Mouse (Mus musculus) R1 (cell line): ENCODE results near the gene H6pd.

ENCODE experiments used
- DNase-seq: peaks from one replicate; pipeline ENCODE4 v3.0.0-alpha.2; 2018; ENCODE audit warnings: low read depth, low spot score

The H6pd gene

DNA sequence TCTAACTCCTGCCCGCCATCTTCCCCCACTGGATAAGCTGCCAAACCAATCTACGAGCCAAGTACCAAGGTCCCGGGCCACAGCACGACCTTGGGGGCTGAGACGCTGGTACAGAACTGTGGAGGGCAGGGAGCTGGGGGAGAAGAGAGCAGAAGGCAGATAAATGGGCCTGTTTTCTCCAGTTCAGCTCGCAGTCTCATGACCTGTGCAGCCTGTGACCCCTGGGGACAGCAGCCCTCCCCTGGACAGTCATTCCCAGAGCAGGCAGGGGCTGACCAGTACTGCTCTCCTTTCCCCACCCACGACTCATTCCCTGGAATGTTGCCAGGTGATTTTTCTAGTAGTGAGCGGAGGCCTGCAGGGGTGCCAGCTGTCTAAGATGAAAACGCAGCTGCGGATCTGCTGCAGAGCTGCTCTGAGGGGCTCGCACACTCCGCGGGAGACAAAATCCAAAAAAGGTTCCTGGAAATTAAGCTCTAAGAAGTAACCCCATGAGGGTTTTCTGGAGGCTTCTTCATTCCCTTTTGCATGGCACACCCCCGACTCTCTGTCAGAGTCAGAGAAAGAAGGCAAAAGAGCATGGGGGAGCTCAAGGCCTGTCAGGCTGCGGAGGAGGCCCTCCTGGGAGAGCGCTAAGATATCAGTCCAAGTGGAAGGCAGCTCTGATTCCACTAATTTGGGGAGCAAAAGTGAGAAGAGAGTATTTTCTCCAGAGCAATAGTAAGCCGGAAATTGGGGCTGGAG lies 30.9 kb downstream of the H6pd start:
- DNase-seq, result no peak

DNA sequence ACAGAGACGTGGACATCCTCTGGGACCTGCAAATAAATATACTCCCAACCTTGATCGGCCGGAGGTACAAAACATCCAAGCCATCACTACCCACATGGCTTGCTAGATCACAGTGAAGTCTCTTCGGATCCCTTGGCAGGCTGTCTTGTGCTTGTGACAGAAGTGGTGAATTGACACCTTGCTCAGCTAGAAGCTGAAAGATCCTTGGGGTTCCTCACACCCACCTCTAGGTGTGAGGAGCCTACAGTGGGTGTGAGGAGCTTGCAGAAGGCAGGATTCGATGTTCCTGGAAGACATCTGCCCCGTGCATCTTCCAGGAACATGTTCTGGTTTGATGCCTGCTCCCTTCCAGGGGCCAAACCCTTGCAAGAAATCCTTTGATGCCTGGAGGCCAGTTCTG lies 31.6 kb downstream of the H6pd start:
- DNase-seq, result no peak

DNA sequence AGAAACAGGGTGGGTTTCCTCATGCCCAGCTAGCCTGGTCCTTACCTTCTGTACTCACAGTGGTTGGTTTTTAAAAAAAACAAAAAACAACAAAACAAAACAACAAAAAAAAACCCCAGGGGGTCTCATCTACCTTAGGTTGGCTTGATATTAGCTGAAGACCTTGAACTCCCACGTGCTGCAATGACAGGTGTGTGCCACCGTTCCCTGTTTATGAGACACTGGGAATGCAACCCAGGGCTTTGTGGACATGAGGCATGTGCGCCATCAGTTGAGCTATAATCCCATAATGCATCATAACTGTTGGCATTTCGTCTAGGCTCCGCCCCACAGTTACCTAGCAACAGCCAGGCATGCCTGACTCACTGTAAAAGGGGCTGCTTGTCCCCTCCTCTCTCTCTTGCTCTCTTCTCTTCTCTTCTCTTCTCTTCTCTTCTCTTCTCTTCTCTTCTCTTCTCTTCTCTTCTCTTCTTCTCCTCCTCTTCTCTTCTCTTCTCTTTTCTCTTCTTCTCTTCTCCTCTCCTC lies 33.0 kb downstream of the H6pd start:
- peak; percentile 71 for DNase-seq

DNA sequence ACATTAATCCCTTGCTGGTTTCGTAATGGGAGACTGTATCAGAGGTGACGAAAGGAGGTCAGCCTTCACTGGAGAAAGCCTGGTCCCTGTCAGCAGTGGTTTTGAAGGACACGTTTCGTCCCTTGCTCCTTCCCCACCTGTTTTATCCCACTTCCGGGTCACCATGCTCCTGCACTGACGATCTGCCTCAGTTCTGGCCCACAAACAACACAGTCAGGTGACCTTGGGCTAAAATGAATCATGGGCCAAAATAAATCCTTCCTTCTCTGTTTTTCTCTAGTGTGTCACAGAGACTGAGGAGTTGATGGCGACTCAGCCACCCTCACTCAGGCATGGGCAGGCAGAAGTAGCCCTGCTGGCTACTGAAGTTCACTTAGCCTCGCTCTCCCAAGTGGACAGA lies 33.5 kb downstream of the H6pd start:
- DNase-seq, result no peak

DNA sequence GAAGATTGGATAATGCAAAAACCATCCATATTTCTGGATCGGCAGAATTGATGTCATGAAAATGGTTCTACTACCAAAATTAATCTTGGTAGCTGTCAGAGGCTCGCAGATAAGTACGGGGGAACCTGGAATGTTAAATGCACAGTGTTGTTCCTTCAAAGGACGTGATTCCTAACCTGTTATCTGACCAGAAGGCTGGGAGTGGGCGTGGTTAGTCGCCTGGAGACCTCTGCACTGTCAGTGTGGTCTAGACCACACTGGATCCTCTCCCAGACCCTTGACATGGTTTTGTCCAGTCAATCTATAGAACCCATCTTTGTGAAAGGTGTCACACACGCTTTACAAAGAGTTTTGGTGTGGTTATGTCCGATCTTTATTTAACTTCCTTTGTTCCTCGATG lies 37.4 kb downstream of the H6pd start:
- DNase-seq, result peak; percentile 58

DNA sequence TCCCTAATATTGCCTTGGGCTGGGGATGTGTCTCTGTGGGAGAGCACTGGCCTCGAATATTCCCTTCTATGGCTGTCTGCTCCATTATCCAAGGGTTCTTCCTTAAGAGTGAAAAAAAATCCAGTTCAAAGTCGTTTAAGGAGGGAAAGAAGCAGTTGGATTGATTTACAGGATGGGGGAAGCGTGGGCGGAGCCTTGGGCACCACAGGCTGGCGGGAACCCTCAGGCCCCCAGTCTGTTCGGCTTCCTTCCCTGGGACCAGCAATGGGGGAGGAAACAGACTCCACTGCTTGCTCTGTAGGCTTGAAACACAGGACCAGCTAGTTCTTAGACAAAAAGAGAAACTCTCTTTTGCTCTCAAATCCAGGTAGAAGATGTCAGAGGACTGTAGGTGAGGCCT lies 40.3 kb downstream of the H6pd start:
- DNase-seq, result no peak

DNA sequence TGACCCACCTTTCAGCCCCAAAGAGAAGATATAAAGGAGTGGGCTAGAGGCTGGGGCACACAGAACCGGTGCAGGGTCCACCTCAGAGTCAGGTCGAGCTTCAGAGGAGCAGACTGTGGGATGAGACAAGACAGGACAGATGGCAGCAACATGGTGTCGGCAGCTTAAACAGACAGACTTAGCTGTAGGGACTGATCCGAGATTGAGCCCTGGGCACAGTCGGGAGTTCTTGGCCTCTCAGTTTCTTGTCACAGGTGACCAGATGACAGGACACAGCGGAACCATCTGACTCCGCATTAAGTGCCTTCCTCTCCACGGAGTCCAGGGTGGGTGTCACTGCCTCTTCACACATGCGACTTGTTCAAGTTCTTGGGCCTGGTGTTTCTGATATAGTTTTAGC lies 41.9 kb downstream of the H6pd start:
- DNase-seq, result no peak

DNA sequence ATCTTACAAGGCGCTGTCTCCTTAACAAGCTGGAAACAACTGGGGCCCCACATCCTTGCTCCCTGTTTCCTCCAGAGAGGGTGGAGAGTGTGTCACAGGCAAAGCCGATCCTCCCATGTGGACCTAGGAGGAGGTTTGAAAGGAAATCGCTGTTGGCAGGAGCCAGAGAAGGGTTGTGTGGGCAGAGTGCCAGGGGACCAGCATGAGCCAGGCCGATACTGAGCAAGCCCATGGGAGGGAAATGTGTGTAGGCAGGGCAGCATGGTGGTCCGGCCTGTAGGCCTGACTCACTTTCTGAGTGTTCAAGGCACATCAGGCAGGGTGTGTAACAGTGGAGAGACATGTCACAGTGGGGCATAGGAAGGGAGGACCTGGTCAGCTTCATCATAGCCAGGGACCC lies 42.6 kb downstream of the H6pd start:
- no peak for DNase-seq

DNA sequence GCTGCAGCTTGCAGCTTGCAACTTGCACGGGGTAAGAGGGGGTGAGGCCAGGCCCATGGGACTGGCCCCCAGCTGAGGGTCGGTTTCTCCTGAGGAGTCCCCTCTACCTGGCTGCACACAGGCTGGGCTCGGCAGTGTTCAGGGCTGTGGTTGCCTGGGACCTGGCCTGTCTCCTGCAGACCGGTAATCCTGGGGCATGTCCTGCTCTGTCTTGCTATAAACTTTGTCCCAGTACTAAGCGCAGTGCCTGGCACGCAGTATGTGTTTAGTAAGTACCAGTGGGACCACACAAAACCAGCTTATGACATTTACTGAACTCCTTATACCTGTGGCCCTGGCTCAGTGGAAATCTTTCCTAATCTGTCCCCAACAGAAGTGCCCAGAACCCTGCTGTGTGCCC lies 43.2 kb downstream of the H6pd start:
- no peak for DNase-seq

DNA sequence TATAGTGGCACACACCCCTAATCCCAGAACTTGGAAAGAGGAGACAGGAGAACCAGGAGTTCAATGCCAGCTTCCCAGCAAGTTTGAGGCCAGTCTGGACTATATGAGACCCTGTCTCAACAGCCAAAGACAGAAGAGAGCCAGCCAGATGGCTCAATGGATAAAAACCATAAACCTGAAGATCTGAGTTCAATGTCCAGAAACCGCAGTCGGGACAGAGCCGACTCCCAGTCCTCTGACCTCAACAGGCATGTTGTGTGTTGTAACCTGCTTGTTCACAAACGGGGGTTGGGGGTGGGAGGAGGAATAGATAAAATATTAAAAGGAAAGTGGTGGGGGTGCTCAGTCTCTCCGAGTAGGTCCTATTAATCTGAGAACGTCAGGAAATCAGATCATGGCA lies 43.6 kb downstream of the H6pd start:
- DNase-seq, result no peak

DNA sequence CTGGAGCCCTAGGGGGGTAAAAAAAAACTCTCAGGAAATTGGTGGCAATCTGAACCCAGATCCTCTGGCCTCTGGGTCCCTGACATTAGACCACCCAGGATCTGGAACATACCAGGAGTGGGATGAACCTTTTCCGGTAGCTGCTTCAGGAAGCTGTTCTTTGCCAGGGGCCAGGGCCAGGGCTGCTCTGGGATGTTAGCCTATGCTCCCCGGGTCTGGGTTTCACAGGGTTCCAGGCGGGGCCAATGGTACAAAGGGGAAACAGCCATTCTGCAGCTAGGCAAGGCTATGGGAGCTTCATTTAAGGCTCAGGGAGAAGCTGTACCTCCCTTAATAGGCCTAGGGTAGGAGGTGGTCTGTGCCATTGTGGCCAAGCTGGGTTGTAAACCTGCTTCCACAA lies 44.1 kb downstream of the H6pd start:
- no peak for DNase-seq

DNA sequence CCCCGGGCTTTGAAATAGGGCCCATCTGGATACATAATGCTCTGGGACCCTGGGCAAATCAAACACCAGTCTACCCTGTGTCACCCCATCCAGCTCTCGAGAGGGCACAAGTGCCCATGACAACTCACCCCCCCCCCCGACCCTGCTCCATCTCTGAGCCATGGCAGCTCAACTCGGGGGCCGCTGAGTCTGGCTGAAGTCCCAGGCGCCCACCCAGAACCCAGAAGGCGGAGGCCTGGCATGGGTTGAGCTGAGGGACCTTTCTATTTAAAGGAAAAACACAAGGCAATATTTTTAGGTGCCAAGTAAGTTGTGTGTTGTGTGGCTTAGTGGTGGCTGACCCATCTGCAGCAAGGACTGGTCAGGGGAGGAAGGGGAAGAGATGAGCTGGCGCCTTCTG lies 44.5 kb downstream of the H6pd start:
- DNase-seq, result no peak

DNA sequence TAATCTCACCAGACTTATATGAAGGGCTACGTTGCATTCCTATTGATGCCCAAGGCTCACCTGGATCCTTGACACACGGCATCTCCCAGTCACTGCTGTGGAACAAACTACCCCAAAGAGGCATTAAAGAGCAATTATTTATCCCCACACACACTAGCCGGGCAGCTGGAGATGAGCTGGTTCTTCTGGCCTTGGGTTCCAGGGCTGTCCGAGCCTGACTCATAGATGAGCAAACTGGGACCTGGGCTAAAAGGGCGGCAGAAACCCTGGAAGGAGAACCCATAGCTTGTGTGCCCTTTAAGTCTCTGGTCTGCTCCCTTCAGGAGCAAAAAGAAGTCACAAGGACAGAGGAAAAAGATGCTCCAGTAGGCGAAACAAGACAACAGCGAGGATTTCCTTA lies 48.4 kb downstream of the H6pd start:
- DNase-seq, result no peak

DNA sequence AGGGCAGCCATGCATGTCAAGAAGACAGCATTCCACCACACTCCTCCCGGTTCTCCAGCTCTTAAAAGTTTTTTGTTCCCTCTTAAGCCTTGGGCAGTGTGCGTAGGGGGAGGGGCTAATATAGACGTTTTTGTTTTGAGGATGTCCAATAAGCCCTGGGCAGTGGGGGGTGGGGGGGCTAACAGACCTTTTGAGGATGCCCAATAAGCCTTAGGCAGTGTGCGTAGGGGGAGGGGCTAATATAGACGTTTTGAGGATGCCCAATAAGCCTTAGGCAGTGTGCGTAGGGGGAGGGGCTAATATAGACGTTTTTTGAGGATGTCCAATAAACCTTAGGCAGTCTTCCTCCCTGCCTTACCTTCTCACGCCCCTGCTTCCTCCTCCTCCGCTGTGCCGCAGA lies 49.0 kb downstream of the H6pd start:
- peak; percentile 94 for DNase-seq

DNA sequence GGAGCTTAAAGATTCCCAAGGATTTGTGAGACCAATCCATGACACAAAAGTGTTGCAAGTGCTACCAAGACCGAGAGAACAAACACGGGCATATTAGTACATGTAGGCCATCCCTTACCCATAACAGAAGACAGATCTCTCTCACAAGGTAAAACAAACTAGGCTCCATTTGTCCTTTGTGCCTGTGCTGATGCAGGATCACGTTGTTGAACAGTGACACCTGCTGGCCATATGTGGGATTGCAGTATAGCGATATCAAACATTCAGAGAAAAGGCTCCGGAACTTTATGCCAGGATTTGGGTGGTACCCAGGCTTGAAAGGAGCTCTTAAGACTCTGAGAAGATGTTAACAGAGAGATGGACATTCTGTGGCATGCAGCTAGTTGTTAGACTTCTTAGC lies 50.3 kb downstream of the H6pd start:
- peak; percentile 85 for DNase-seq

DNA sequence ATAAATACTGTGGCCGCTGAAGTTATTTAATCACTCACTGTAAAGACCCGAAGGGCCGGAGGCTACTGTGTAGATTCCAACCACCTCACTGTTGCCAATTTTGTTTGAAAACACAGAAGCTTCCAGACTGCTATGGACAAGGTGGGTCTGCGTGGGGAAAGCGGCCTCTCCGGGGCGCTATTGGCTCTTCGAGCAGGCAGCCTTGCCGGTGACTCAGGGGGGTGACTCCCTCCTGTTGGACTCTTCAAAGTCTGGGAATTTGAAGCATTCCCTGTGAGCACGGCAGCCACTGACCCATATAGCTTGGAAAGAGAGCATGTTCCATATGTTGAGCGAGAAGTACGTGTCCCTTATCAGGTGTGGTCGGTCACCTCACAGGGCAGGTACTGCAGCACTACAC lies 52.8 kb downstream of the H6pd start:
- DNase-seq, result no peak

DNA sequence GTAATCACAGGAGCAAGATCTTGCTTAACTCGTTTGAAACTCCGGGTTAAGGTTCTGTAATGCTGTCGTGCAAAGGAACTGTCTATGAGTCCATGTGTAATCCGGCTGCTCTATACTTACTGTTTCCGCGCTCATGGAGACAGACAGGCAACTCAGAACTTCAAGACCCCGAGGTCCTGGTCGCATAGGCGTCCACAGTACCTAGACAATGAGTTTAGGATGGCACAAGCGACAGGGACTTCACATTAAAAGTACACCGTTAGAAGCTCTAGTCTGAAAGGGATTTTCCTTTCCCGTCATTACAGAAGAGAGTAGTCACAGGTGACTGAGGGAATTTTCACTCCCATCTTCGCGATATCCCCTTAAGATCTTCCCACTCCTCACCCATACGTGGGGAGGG lies 53.2 kb downstream of the H6pd start:
- no peak for DNase-seq

DNA sequence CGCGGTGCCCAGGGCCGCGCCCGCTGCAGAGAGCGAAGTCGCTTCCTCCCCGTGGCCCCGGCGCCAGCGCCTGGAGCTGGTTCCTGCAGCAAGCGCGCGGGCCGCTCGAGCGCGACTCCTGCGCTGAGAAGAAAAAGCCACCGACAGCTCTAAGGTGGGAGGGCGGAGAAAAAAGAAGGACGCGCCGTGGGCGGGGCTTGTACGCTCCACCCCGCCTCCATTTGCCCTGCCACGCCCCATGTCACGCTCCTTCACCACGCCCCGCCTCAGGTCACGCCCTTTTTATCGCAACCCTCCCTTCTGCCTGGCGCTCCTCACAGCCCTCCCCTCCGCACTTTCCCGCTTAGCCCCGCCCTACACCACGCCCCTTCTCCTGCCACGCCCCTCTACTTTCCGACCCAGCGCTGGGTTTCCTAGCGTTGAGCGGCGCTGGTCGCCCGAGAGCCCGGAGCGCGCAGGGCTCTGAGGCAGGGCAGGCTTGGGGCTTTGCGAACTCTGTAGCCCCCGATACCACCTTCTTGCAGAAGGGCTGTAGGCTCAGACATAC lies 53.9 kb downstream of the H6pd start, which contains the start of gene Spsb1:
Gene Spsb1, minus strand, starts transcription at position 151 of the 547 bp plus-strand sequence.
- peak; percentile 95 for DNase-seq

DNA sequence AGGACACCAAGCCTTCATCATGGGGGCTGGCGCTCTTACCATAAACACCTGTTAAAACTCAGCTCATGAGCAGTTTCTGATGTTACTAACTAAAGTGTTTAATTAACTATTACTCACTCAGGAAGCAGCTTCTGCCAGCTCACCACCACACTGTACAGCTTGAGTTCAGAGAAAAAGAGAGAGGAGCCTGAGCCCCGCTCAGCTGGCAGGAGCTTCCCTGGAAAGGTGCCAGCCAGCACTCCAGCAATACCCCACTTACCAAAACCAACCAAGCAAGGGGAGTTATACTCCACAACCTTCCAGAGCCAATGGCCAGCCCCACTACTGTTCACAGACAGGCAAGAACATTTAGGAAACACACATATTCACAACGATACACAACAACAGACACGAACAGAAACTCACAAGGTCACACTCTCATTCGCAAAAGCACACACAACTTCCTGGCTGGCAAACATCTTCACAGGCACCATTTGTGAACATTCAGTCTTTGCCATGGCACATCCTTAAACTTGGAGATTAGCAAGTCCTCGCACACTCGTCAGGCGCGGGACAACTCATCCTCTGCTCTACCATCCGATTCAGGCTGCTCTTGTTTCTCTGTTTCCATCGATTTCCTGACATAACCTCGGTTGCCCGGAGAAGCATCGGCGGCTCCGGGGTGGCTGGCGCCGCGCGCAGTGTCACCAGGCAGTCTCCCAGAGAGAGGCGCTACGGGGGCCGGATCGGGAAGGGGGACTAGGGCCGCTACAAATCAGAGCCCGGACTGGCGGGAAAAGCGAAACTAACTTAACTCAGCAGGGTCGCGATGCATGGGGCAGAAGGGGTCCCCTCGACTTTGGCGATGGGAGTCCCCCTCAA lies 55.0 kb downstream of the H6pd start:
- no peak for DNase-seq

DNA sequence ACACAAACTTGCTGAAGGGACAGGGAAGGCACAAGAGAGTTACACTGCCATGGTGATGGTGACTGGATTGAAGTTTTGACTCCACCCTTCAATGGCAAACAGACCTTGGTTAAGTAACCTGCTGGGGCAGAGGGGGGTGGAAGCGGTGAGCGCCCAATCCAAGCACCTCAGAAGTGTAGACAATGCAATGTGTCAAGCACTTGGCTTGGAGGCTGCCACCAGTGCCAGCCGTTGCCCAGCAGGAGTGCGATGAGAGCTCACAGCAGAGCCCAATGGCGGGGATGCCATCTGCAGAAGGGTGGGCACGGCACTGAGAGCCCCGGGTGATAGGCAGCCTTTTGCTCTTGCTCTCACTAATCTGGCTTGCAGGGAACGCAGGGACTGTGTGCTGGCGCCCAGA lies 56.6 kb downstream of the H6pd start:
- DNase-seq, result no peak

DNA sequence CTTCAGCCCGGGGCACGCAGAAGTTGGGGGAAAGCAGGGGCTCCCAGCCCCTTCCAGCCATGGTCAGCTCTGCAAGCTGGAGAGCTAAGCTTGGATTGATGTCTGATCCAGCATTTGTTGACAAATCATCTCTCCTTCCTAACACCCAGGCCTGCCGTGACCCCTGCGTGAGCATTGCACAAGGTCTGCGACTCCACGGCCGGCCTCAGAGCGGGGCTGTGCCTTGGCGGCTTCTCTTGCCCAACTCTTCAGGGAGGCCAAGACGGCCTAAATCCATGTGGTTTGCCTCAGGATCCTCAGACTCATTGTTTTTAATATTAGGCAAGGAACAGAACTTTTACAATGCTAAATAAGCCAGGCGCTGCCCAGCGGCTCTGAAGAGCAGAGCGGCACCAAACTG lies 57.6 kb downstream of the H6pd start:
- DNase-seq, result no peak

DNA sequence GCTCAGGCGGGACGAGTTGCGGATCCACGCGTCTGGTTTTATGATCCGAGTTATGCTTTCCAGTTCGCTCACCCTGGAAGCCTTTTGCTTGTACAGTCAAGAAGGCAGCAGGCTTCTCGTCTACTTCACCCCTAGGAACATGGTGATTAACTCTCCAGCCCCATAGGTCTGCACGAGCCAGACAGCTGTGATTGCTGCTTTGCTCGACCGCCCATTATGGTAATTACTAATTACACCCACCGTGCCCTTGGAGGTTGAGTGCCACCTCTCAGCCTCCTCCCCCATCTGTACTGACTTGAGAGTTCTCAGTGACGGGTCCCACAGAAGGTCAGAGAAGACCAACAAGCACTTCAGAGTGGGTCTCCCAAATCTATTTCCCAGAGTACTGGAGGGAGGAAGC lies 59.1 kb downstream of the H6pd start:
- DNase-seq, result no peak

DNA sequence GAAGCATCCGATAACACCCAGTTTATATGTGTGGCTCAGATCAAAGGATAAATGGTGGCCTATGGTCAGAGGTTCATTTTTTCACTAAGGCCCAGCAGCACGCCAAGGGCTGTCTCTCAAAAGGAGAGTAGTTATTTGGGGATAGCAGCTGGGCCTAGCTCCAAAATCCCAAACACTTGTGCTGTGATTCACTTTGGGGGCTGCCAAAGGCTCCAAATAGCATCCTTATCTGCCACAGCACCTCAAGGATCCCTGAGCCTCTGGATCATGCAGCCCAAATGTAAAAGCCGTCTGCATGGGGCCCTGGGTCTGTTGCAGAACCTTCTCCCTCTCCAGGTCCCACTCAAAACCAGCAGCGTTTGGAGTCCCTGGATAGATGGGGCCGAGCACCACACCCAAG lies 60.7 kb downstream of the H6pd start:
- no peak for DNase-seq
